Mouse (Mus musculus) ES-CJ7 (cell line): ENCODE results near the gene Ckap2.
"Not testable (repeated sequence)": the region's sequence is repeated elsewhere in the genome, so short reads cannot be mapped to it uniquely, and the experiment has no call there.

Source experiments
- DNase-seq: peaks from one replicate; pipeline ENCODE4 v3.0.0; 2011; ENCODE audit warnings: low read depth, low spot score

Ckap2 gene

GRCm38 (mm10) chr8:22148367-22148740 is 37.3 kb downstream of the Ckap2 start:
- no peak for DNase-seq

DNA sequence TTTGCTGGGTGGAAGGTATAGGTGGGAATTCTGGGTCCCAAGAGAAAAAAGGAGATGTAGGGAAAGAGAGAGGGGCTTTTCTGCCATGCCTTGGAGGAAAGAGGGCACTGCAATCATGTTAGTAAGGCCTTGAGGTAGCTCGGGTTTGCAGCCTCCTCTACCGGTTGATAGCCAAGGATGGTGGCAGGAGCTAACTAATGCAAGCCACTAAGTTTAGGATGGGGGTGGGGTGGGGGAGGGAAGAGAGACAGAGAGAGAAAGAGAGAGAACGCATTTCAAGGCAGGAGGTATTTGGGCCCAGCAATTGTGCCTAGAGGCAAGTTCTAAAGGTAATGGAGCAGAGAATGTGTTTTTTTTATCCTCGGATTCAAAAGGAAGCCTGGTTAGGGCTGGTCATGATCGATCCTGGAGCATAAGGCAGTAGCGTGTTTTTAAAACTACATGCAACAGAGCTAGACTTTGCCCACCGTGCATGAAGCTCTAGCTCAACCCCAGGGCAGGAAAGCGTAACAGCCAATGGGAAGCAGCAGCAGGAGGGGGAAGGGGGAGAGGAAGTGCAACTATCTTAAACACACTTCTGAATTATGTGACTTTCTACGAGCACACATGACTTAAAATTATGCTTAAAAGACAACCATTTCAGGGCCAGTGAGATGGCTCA is 37.8 kb downstream of the Ckap2 start:
- no peak for DNase-seq

- DNase-seq: no peak
Measured at GRCm38 (mm10) chr8:22145831-22146230, 39.8 kb downstream of the Ckap2 start.

GRCm38 (mm10) chr8:22143764-22144491 is 41.7 kb downstream of the Ckap2 start:
- no peak for DNase-seq

- no peak for DNase-seq
Measured at GRCm38 (mm10) chr8:22142592-22142991, 43.0 kb downstream of the Ckap2 start.

GRCm38 (mm10) chr8:22141836-22142385 is 43.7 kb downstream of the Ckap2 start:
- DNase-seq: no peak

DNA sequence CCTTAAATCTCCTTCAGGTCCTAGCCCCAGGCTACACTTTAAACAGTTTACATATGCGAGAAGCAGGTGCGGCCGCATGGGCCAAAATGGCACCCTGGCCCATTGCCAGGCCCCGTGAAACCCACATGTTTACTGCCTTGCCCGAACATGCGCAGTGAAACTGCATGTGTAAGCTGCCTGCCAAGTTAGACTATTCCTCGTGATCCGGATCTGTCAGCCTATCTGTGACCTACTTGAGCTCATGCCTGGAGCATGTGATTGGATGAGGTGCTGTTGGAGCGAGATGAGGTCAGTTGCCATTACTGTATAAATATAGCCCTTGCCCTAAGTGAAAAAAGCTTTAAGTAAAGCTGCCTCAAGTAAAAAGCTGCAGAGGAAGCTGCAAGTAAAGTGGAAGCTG is 49.2 kb downstream of the Ckap2 start:
- DNase-seq: not testable (repeated sequence)

- DNase-seq: no peak
Measured at GRCm38 (mm10) chr8:22134750-22135135, 50.9 kb downstream of the Ckap2 start.

DNA sequence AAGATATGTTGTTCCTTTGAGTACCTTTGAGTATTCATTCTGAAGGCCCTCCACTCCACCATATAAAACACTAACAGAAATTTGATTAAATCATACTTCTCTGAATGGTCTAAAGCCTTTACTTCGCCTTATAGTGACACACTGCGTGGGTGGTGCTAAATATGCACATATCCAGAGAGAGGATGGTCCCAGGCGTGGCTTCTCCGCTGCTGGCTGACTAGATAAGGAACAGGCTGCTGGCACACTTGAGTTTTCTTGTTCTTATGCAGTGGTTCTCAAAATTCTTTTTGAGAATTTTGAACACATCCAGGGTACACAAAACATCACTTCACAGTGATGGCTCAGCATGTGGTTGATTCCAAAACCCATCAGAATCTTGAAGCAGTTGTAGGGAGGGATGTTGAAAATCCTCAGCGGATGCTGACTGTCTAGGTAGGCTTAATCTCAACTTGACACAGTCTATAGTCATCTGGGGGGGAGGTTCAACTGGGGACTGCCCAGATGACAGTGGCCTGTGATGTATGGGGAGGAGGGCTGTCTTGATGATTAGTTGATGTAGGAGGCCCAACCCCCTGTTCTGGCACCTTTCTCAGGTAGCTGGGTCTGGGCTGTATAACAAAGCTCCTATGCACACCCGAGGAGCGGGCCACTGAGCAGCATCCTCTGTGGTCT is 51.4 kb downstream of the Ckap2 start:
- DNase-seq: no peak

- DNase-seq: no peak
Measured at GRCm38 (mm10) chr8:22132062-22132461, 53.6 kb downstream of the Ckap2 start.

DNA sequence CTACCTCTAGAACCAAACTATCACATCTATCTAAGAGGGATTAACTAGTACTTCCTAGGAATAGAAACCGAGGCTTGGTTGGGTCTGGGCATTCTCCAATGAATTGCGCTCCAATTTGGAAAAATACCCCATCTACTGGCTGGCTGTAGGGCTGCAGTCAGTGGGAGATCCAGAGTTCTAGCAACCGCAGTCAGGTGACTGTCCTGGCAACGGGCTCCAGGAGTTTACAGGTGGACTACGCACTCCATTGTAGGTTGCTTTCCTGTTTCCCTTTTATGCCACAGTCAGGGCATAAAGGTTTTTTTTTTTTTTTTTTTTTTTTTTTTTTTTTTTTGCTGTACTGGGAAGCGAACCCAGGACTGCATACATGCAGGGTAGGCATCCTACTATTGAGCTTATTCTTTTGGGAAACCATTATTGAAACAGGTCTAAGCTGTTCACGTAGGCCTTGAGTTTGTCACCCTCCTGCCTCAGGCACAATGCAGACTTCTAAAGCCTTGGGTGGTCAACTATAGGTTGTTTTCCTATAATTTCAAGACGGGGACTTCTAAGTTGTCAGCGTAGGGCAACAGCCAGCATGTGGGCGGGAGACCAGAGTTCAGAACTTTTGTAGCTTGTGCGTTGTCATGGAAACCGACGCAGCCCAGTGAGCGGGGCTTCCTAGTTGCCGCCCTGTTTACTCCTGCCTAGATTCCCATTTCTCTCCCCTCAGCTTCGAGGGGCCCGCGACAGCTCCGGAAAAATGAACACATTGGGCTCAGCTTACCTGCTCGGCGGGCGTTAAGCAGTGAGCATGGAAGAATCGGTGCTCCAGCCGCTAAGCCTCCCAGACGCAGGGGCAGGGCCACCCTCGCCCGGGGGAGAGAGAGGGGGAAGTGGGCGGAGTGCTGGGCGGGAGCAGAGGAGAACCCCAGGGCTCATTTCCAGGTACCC is 61.1 kb downstream of the Ckap2 start, which contains the start of gene Nek5:
Gene Nek5, minus strand, starts transcription at position 834 of the 933 bp plus-strand sequence.
- peak; percentile 89 for DNase-seq
